Mouse (Mus musculus) forebrain, postnatal 0 days (tissue): ENCODE data around the gene Zfp715. TPM values are rescaled to one million over a fixed set of nuclear protein-coding genes. Genes with fewer than 3 reads are reported as not detected.

ENCODE experiments used
- ATAC-seq: fragments of 200-750 bp; cut with Nextera tagmentation; 2 replicates; pipeline ENCODE4 v1.8.0; 2017; ENCODE audit warnings: mild to moderate bottlenecking, moderate library complexity
- DNase-seq: peaks from one replicate; pipeline ENCODE4 v3.0.0-alpha.2; 2015
- H3K27ac ChIP-seq: fragments of 300-500 bp; sonication (generic); 2 replicates; pipeline ENCODE4 v1.5.1; 2014; ENCODE audit warnings: low read depth, mild to moderate bottlenecking, antibody characterized with exemption, low read length, moderate library complexity, mixed read lengths
- H3K27me3 ChIP-seq: fragments of 300-500 bp; sonication (generic); 2 replicates; pipeline ENCODE4 v1.6.1; 2014; ENCODE audit warnings: mild to moderate bottlenecking, low read length, mixed read lengths; ENCODE audit not compliant: insufficient read depth
- H3K36me3 ChIP-seq: fragments of 300-500 bp; sonication (generic); 2 replicates; pipeline ENCODE4 v1.6.1; 2014; ENCODE audit warnings: mild to moderate bottlenecking, moderate library complexity; ENCODE audit not compliant: insufficient read depth
- H3K4me1 ChIP-seq: fragments of 300-500 bp; sonication (generic); 2 replicates; pipeline ENCODE4 v1.6.1; 2014; ENCODE audit warnings: antibody characterized with exemption; ENCODE audit not compliant: insufficient read depth
- H3K4me2 ChIP-seq: fragments of 300-500 bp; sonication (generic); 2 replicates; pipeline ENCODE4 v1.6.1; 2014; ENCODE audit warnings: low read depth, mild to moderate bottlenecking, moderate library complexity
- H3K4me3 ChIP-seq: fragments of 300-500 bp; sonication (generic); 2 replicates; pipeline ENCODE4 v1.5.1; 2014; ENCODE audit warnings: low read depth, low read length, mixed read lengths
- H3K9ac ChIP-seq: fragments of 300-500 bp; sonication (generic); 2 replicates; pipeline ENCODE4 v1.6.1; 2014; ENCODE audit warnings: mild to moderate bottlenecking
- H3K9me3 ChIP-seq: fragments of 300-500 bp; sonication (generic); 2 replicates; pipeline ENCODE4 v1.6.1; 2016; ENCODE audit warnings: low read length
- CTCF ChIP-seq: sonication (generic); IDR thresholded peaks from 2 replicates; pipeline ENCODE4 v1.5.1; 2016; ENCODE audit warnings: antibody characterized with exemption, control low read depth, low read depth
- WGBS: fragments of 180-500 bp; shearing (Covaris S2); extraction: QIAGEN DNeasy Blood & Tissue Kit; methylation state at CpG from one replicate; pipeline ENCODE4 v1.1.7; 2014; 5-methylcytosine and 5-hydroxymethylcytosine counted together
- polyA plus RNA-seq: library from polyadenylated mRNA; unstranded; fragments of >200 nt; fragmentation: Nextera tagmentation; extraction: Ambion mirVana; gene quantifications from 2 replicates; pipeline ENCODE4 v1.2.1, GENCODE M21; 2015
- total RNA-seq: library from RNA; depleted of rRNA; stranded (reverse); fragments of >200 nt; gene quantifications from 2 replicates; pipeline ENCODE4 v1.2.3, GENCODE M21; 2014

Zfp715 gene
- total and polyA plus RNA-seq, 2 experiments from 2014 or later: 17.3 to 35.9 TPM

DNA sequence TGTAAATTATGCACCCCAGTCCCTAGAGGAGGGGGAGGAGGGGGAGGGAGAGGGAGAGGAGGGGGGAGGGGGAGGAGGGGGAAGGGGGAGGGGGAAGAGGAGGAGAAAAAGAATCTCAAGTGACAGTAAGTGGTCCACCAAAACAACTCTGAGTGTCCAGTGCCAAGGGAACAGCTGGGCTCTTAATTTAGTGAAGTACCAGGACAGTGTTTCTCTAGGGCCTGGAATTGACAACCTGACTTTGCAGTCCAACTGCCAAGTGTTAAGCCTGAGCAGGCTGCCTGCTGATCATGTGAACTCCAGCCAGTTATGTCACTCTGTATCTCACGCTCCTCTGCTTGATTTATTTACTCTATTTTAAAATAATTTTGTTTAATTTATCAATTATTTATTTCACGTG, 20.8 kb upstream of the Zfp715 start:
- Histone ChIP-seq H3K36me3 (no peaks in the 10 kb centered on the region), H3K4me2 (no peak overlapping the region), H3K9me3 (no peaks in the 10 kb centered on the region), H3K9ac (no peak overlapping the region), H3K27me3 (no peaks in the 10 kb centered on the region), H3K4me3 (no peak overlapping the region), H3K4me1 (no peaks in the 10 kb centered on the region), H3K27ac (no peak overlapping the region)
- no peak for TF ChIP-seq CTCF
- ATAC-seq: no peak
- WGBS: 61% methylated on average over 2 of the region's 2 CpGs
- DNase-seq: no peak

- WGBS: 45% methylated on average over 5 of the region's 7 CpGs
- Histone ChIP-seq H3K9me3 (no peaks in the 10 kb centered on the region), H3K27ac (no peak overlapping the region), H3K4me2 (no peak overlapping the region), H3K4me1 (no peaks in the 10 kb centered on the region), H3K27me3 (no peaks in the 10 kb centered on the region), H3K4me3 (no peak overlapping the region), H3K9ac (no peak overlapping the region), H3K36me3 (no peaks in the 10 kb centered on the region)
- ATAC-seq (no peak), DNase-seq (no peak)
- peak; percentile 45 for TF ChIP-seq CTCF
These were observed 20.1 kb upstream of the Zfp715 start for GRCm38 (mm10) chr7:43333203-43333602.

- no peaks in the 10 kb centered on the region for H3K36me3 ChIP-seq
- no peak for ATAC-seq
- 77% methylated on average over 4 of the region's 4 CpGs for WGBS
- H3K9me3 ChIP-seq: no peaks in the 10 kb centered on the region
- H3K4me1 ChIP-seq: no peaks in the 10 kb centered on the region
- H3K27ac ChIP-seq: no peak overlapping the region
- DNase-seq: no peak
- TF ChIP-seq CTCF: no peak
- no peak overlapping the region for H3K4me2 ChIP-seq
- no peak overlapping the region for H3K4me3 ChIP-seq
- H3K27me3 ChIP-seq: no peaks in the 10 kb centered on the region
- no peak overlapping the region for H3K9ac ChIP-seq
These were observed 15.0 kb upstream of the Zfp715 start for GRCm38 (mm10) chr7:43328101-43328500.

- ATAC-seq (peak; percentile 61), DNase-seq (peak; percentile 33)
- no peak overlapping the region for H3K4me3 ChIP-seq
- no peaks in the 10 kb centered on the region for H3K4me1 ChIP-seq
- H3K9me3 ChIP-seq: no peaks in the 10 kb centered on the region
- WGBS: 42% methylated on average over 10 of the region's 10 CpGs
- no peak overlapping the region for H3K4me2 ChIP-seq
- no peaks in the 10 kb centered on the region for H3K27me3 ChIP-seq
- H3K9ac ChIP-seq: no peak overlapping the region
- H3K36me3 ChIP-seq: no peaks in the 10 kb centered on the region
- TF ChIP-seq CTCF: no peak
- H3K27ac ChIP-seq: no peak overlapping the region
These were observed 13.2 kb upstream of the Zfp715 start for GRCm38 (mm10) chr7:43326223-43326780.

DNA sequence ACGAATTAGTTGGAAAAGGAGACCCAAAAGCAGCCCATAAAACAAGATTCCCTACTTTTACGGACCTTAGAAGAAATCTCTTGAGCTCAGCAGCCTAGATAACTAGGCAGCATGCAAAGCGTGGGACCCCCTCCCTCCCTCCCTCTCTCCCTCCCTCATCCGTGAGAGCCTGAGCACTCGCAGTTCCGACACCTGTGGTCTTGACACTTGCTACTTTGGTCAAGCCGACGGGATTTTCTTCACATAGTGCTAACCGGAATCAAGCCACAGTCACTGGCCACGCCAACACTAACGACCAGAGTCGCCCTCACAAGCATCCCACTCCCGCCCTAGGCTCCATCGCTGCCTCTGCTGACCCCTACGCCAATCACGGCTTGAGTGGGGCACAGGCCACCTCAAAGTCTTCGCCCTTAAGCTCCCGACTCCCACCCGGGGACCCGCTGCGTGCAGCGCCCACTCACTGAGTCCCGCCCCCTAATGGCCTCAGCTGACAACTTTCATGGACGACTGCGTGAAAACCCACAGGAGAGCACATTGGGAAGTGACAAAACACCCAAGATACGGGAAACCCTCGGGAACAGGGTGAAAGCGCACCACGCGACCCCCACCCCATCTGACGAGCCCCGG, 595 bp downstream of the Zfp715 start:
- Histone ChIP-seq H3K9ac (peak overlapping the region; percentile 74), H3K4me1 (peaks cover 12% of the 10 kb centered on the region; the same call in 1 of the 2 replicates), H3K9me3 (no peaks in the 10 kb centered on the region), H3K36me3 (peaks cover 16% of the 10 kb centered on the region), H3K27me3 (no peaks in the 10 kb centered on the region), H3K4me3 (peak overlapping the region; percentile 76), H3K4me2 (peak overlapping the region; percentile 83), H3K27ac (peak overlapping the region; percentile 85)
- no peak for DNase-seq
- peak; percentile 53 for ATAC-seq
- 2% methylated on average over 32 of the region's 32 CpGs for WGBS
- TF ChIP-seq CTCF: peak; percentile 56

- 72% methylated on average over 6 of the region's 6 CpGs for WGBS
- no peak for TF ChIP-seq CTCF
- Histone ChIP-seq H3K9ac (no peak overlapping the region), H3K4me3 (no peak overlapping the region), H3K4me1 (peaks cover 12% of the 10 kb centered on the region; the same call in 1 of the 2 replicates), H3K27me3 (no peaks in the 10 kb centered on the region), H3K27ac (no peak overlapping the region), H3K4me2 (peak overlapping the region; percentile 83), H3K36me3 (peaks cover 20% of the 10 kb centered on the region), H3K9me3 (no peaks in the 10 kb centered on the region)
- ATAC-seq: no peak
- DNase-seq: no peak
These were observed 1.5 kb downstream of the Zfp715 start for GRCm38 (mm10) chr7:43311632-43312031.

GRCm38 (mm10) chr7:43309069-43309468, 4.0 kb downstream of the Zfp715 start:
- WGBS: 89% methylated on average over 2 of the region's 2 CpGs

More at GRCm38 (mm10) chr7:43309069-43309468, 4.0 kb downstream of the Zfp715 start:
- no peaks in the 10 kb centered on the region for H3K27me3 ChIP-seq
- H3K27ac ChIP-seq: no peak overlapping the region
- no peaks in the 10 kb centered on the region for H3K9me3 ChIP-seq
- ATAC-seq (no peak), DNase-seq (no peak)
- peaks cover 26% of the 10 kb centered on the region for H3K36me3 ChIP-seq
- TF ChIP-seq CTCF: no peak
- peaks cover 12% of the 10 kb centered on the region; the same call in 1 of the 2 replicates for H3K4me1 ChIP-seq
- H3K4me3 ChIP-seq: no peak overlapping the region
- no peak overlapping the region for H3K4me2 ChIP-seq
- no peak overlapping the region for H3K9ac ChIP-seq
